Mouse (Mus musculus) intestine, embryonic 16.5 days (tissue): ENCODE data around the gene Tspyl4. TPM values are rescaled to one million over a fixed set of nuclear protein-coding genes. Genes with fewer than 3 reads are reported as not detected.

Experiments
- ATAC-seq: fragments of 200-750 bp; cut with Nextera tagmentation; 2 replicates; pipeline ENCODE4 v1.8.0; 2017; ENCODE audit warnings: moderate TSS enrichment, moderate library complexity
- H3K27ac ChIP-seq: fragments of 300-500 bp; sonication (generic); 2 replicates; pipeline ENCODE4 v1.5.1; 2014; ENCODE audit warnings: mild to moderate bottlenecking, low read length
- H3K27me3 ChIP-seq: fragments of 300-500 bp; sonication (generic); replicated peaks from 2 replicates; pipeline ENCODE4 v1.6.1; 2014; ENCODE audit warnings: low read length, control low read depth, mixed read lengths; ENCODE audit not compliant: control insufficient read depth, insufficient read depth
- H3K36me3 ChIP-seq: fragments of 300-500 bp; sonication (generic); 2 replicates; pipeline ENCODE4 v1.6.1; 2014; ENCODE audit warnings: low read length, control low read depth; ENCODE audit not compliant: control insufficient read depth, insufficient read depth
- H3K4me1 ChIP-seq: fragments of 300-500 bp; sonication (generic); 2 replicates; pipeline ENCODE4 v1.6.1; 2014; ENCODE audit warnings: low read length, control low read depth, mixed read lengths; ENCODE audit not compliant: control insufficient read depth, insufficient read depth
- H3K4me2 ChIP-seq: fragments of 300-500 bp; sonication (generic); 2 replicates; pipeline ENCODE4 v1.6.1; 2014; ENCODE audit warnings: low read depth, low read length, control low read depth
- H3K4me3 ChIP-seq: fragments of 300-500 bp; sonication (generic); 2 replicates; pipeline ENCODE4 v1.5.1; 2014; ENCODE audit warnings: mild to moderate bottlenecking, low read length
- H3K9ac ChIP-seq: fragments of 300-500 bp; sonication (generic); 2 replicates; pipeline ENCODE4 v1.6.1; 2014; ENCODE audit warnings: low read depth, low read length
- H3K9me3 ChIP-seq: fragments of 300-500 bp; sonication (generic); 2 replicates; pipeline ENCODE4 v1.6.1; 2016; ENCODE audit warnings: low read length, control low read depth; ENCODE audit not compliant: control insufficient read depth
- WGBS: fragments of 180-500 bp; shearing (Covaris S2); extraction: QIAGEN DNeasy Blood & Tissue Kit; methylation state at CpG from one replicate; pipeline ENCODE4 v1.1.7; 2014; 5-methylcytosine and 5-hydroxymethylcytosine counted together
- polyA plus RNA-seq: library from polyadenylated mRNA; unstranded; fragments of >200 nt; fragmentation: Nextera tagmentation; extraction: Ambion mirVana; gene quantifications from 2 replicates; pipeline ENCODE4 v1.2.1, GENCODE M21; 2015

The Tspyl4 gene
- polyA plus RNA-seq, 1 experiment from 2014 or later = 13.6 TPM

- H3K9ac ChIP-seq = peak within 1 kb of the TSS; percentile 88
- under 1% methylated on average over 38 of the region's 38 CpGs for WGBS
- peak; percentile 98 for ATAC-seq
Observed at GRCm38 (mm10) chr10:34281962-34282388, 15.3 kb upstream of the Tspyl4 start, which contains the start of gene Tspyl1. Gene Tspyl1, plus strand, starts transcription at chr10:34282190.

GRCm38 (mm10) chr10:34282420-34283238, 14.6 kb upstream of the Tspyl4 start:
- Histone ChIP-seq H3K27ac (peak overlapping the region; percentile 50), H3K4me1 (peaks cover 10% of the 10 kb centered on the region; the same call in 1 of the 2 replicates), H3K36me3 (peaks cover 5% of the 10 kb centered on the region), H3K4me3 (peak overlapping the region; percentile 94), H3K9ac (peak overlapping the region; percentile 88), H3K27me3 (no peaks in the 10 kb centered on the region), H3K9me3 (no peaks in the 10 kb centered on the region), H3K4me2 (peak overlapping the region; percentile 82)
- WGBS = 4% methylated on average over 47 of the region's 47 CpGs
- peak; percentile 60 for ATAC-seq

More at GRCm38 (mm10) chr10:34281962-34282388, 15.3 kb upstream of the Tspyl4 start, which contains the start of gene Tspyl1:
- H3K4me1 ChIP-seq = peaks cover 10% of the 10 kb centered on the region; the same call in 1 of the 2 replicates
- H3K4me3 ChIP-seq = peak within 1 kb of the TSS; percentile 94
- H3K9me3 ChIP-seq = no peaks in the 10 kb centered on the region
- H3K27me3 ChIP-seq = no peaks in the 10 kb centered on the region
- H3K27ac ChIP-seq = peak within 1 kb of the TSS; percentile 70
- H3K36me3 ChIP-seq = no peaks in the 10 kb centered on the region
- peak within 1 kb of the TSS; percentile 82 for H3K4me2 ChIP-seq

GRCm38 (mm10) chr10:34296911-34297298, 337 bp upstream of the Tspyl4 start:
- peaks cover 16% of the 10 kb centered on the region for H3K4me1 ChIP-seq
- WGBS = 4% methylated on average over 13 of the region's 13 CpGs
- peak overlapping the region; percentile 20; the same call in 1 of the 2 replicates for H3K9ac ChIP-seq
- ATAC-seq = no peak
- H3K4me3 ChIP-seq = peak overlapping the region; percentile 77
- H3K27me3 ChIP-seq = no peaks in the 10 kb centered on the region
- H3K4me2 ChIP-seq = peak overlapping the region; percentile 84
- H3K36me3 ChIP-seq = no peaks in the 10 kb centered on the region
- H3K27ac ChIP-seq = no peak overlapping the region
- H3K9me3 ChIP-seq = no peaks in the 10 kb centered on the region

- ATAC-seq = 0 out of 2 replicates have a peak, but pooled peaks have one; percentile 6
- H3K9me3 ChIP-seq = no peaks in the 10 kb centered on the region
- peak overlapping the region; percentile 77 for H3K4me3 ChIP-seq
- H3K27ac ChIP-seq = no peak overlapping the region
- H3K9ac ChIP-seq = peak overlapping the region; percentile 66
- peak overlapping the region; percentile 84 for H3K4me2 ChIP-seq
- no peaks in the 10 kb centered on the region for H3K27me3 ChIP-seq
- WGBS = 48% methylated on average over 25 of the region's 25 CpGs
- no peaks in the 10 kb centered on the region for H3K36me3 ChIP-seq
- peaks cover 16% of the 10 kb centered on the region for H3K4me1 ChIP-seq
Observed at GRCm38 (mm10) chr10:34297980-34298753, 925 bp downstream of the Tspyl4 start.

GRCm38 (mm10) chr10:34300368-34300767, 3.1 kb downstream of the Tspyl4 start:
- WGBS = 30% methylated on average over 5 of the region's 5 CpGs
- Histone ChIP-seq H3K27ac (no peak overlapping the region), H3K4me2 (no peak overlapping the region), H3K27me3 (no peaks in the 10 kb centered on the region), H3K36me3 (no peaks in the 10 kb centered on the region), H3K9ac (no peak overlapping the region), H3K4me3 (no peak overlapping the region), H3K4me1 (peaks cover 16% of the 10 kb centered on the region), H3K9me3 (no peaks in the 10 kb centered on the region)
- ATAC-seq = no peak

- Histone ChIP-seq H3K9me3 (no peaks in the 10 kb centered on the region), H3K27ac (no peak overlapping the region), H3K36me3 (no peaks in the 10 kb centered on the region), H3K4me3 (no peak overlapping the region), H3K4me2 (no peak overlapping the region), H3K9ac (no peak overlapping the region), H3K4me1 (no peaks in the 10 kb centered on the region), H3K27me3 (no peaks in the 10 kb centered on the region)
- ATAC-seq = no peak
Observed at GRCm38 (mm10) chr10:34307070-34307469, 9.8 kb downstream of the Tspyl4 start.

- WGBS = 86% methylated on average over 9 of the region's 9 CpGs
- no peak overlapping the region for H3K27ac ChIP-seq
- no peaks in the 10 kb centered on the region for H3K27me3 ChIP-seq
- no peak for ATAC-seq
- no peaks in the 10 kb centered on the region for H3K36me3 ChIP-seq
- no peak overlapping the region for H3K9ac ChIP-seq
- no peak overlapping the region for H3K4me3 ChIP-seq
- H3K4me2 ChIP-seq = no peak overlapping the region
- no peaks in the 10 kb centered on the region for H3K4me1 ChIP-seq
- H3K9me3 ChIP-seq = no peaks in the 10 kb centered on the region
Observed at GRCm38 (mm10) chr10:34309915-34310685, 12.9 kb downstream of the Tspyl4 start.

- Histone ChIP-seq H3K27me3 (no peaks in the 10 kb centered on the region), H3K36me3 (no peaks in the 10 kb centered on the region), H3K4me1 (no peaks in the 10 kb centered on the region), H3K4me2 (no peak overlapping the region), H3K9me3 (no peaks in the 10 kb centered on the region), H3K9ac (no peak overlapping the region), H3K4me3 (no peak overlapping the region), H3K27ac (no peak overlapping the region)
- no peak for ATAC-seq
- WGBS = 78% methylated on average over 3 of the region's 3 CpGs
Observed at GRCm38 (mm10) chr10:34312536-34312935, 15.3 kb downstream of the Tspyl4 start.
